Mouse (Mus musculus): ENCODE data around the gene Eif1ad. TPM values are rescaled to one million over a fixed set of nuclear protein-coding genes. Genes with fewer than 3 reads are reported as not detected.

Eif1ad gene
- polyA plus RNA-seq (2014; fragmentation: Illumina TruSeq; extraction: RNeasy Lipid Tissue Mini Kit (QIAGEN cat#74804); ENCODE audit: low replicate concordance), result 18.5 TPM

GRCm38 (mm10) chr19:5366175-5367052 is at the start of gene Eif1ad:
Gene Eif1ad, plus strand, starts transcription at chr19:5366741.

DNA sequence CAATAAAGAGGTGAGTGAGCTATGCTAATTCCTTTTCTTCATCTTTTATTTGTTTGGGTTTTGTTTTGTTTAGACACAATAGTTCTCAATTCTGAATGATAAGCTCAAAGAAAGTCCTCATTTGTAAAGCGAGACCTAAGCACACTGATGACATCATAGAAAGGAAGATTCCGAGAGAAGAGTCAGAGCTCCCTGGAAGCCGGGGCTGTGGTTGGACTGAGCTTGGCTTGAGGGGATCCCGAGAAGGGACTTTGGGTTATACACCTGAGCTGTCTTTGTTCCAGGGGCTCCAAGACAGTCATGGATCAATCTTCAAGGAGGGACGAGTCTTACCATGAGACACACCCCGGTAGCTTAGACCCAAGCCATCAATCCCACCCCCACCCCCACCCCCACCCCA is 31.1 kb upstream of the Eif1ad start, which contains the start of gene Catsper1:
Catsper1 (plus strand) TSS at position 301 of the 400 bp plus-strand sequence.

GRCm38 (mm10) chr19:5349502-5349873 is 17.1 kb upstream of the Eif1ad start, which contains the start of gene Cst6:
Gene Cst6, minus strand, starts transcription at chr19:5349574.

DNA sequence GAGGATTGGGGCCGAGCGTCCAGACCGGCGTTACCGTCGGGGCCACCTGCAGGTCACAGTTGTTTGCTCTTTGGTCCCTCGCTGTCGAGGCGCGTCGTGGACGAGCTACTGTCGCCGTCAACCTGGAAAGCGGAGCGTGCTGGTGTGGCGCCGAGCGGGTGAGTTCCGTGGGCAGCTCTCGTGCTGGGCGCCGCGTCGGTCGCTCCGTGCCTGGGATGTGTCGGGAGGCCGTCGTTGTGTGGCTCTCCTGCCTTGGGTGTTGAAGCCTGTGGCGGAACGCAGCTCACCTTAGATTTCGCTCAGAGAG is 465 bp downstream of the Eif1ad start, which contains the start of gene Banf1:
Banf1 (minus strand) TSS at position 116 of the 307 bp plus-strand sequence.

GRCm38 (mm10) chr19:5388588-5389242 is 22.2 kb downstream of the Eif1ad start, which contains the start of gene Sart1:
Gene Sart1, minus strand, starts transcription at chr19:5388703.

GRCm38 (mm10) chr19:5402293-5402692 is 35.8 kb downstream of the Eif1ad start, which contains the start of gene Tsga10ip:
Gene Tsga10ip, minus strand, starts transcription at chr19:5402526.

Other genes with a start within 250 kb of the Eif1ad start
- not detected for gene Klc2, start 248.2 kb upstream of the Eif1ad start, polyA plus RNA-seq (2014; fragmentation: Illumina TruSeq; extraction: RNeasy Lipid Tissue Mini Kit (QIAGEN cat#74804); ENCODE audit: low replicate concordance)
- gene Pacs1, start 93.6 kb upstream of the Eif1ad start, polyA plus RNA-seq (2014; fragmentation: Illumina TruSeq; extraction: RNeasy Lipid Tissue Mini Kit (QIAGEN cat#74804); ENCODE audit: low replicate concordance), result 0.74 TPM
- gene Sf3b2, start 71.3 kb upstream of the Eif1ad start, polyA plus RNA-seq (2014; fragmentation: Illumina TruSeq; extraction: RNeasy Lipid Tissue Mini Kit (QIAGEN cat#74804); ENCODE audit: low replicate concordance), result 25.7 TPM
- not detected for gene Gal3st3, start 68.4 kb upstream of the Eif1ad start, polyA plus RNA-seq (2014; fragmentation: Illumina TruSeq; extraction: RNeasy Lipid Tissue Mini Kit (QIAGEN cat#74804); ENCODE audit: low replicate concordance)
- gene Catsper1, start 31.0 kb upstream of the Eif1ad start, polyA plus RNA-seq (2014; fragmentation: Illumina TruSeq; extraction: RNeasy Lipid Tissue Mini Kit (QIAGEN cat#74804); ENCODE audit: low replicate concordance), result not detected
- gene Cst6, start 17.2 kb upstream of the Eif1ad start, polyA plus RNA-seq (2014; fragmentation: Illumina TruSeq; extraction: RNeasy Lipid Tissue Mini Kit (QIAGEN cat#74804); ENCODE audit: low replicate concordance), result 1.3 TPM
- gene Banf1, start 427 bp downstream of the Eif1ad start, polyA plus RNA-seq (2014; fragmentation: Illumina TruSeq; extraction: RNeasy Lipid Tissue Mini Kit (QIAGEN cat#74804); ENCODE audit: low replicate concordance), result 4.5 TPM
- gene Sart1, start 22.0 kb downstream of the Eif1ad start, polyA plus RNA-seq (2014; fragmentation: Illumina TruSeq; extraction: RNeasy Lipid Tissue Mini Kit (QIAGEN cat#74804); ENCODE audit: low replicate concordance), result 1.6 TPM
- not detected for gene Tsga10ip, start 35.8 kb downstream of the Eif1ad start, polyA plus RNA-seq (2014; fragmentation: Illumina TruSeq; extraction: RNeasy Lipid Tissue Mini Kit (QIAGEN cat#74804); ENCODE audit: low replicate concordance)
- gene Drap1, start 58.2 kb downstream of the Eif1ad start, polyA plus RNA-seq (2014; fragmentation: Illumina TruSeq; extraction: RNeasy Lipid Tissue Mini Kit (QIAGEN cat#74804); ENCODE audit: low replicate concordance), result 1.9 TPM
- not detected for gene AI837181, start 58.4 kb downstream of the Eif1ad start, polyA plus RNA-seq (2014; fragmentation: Illumina TruSeq; extraction: RNeasy Lipid Tissue Mini Kit (QIAGEN cat#74804); ENCODE audit: low replicate concordance)
- gene Fosl1, start 80.8 kb downstream of the Eif1ad start, polyA plus RNA-seq (2014; fragmentation: Illumina TruSeq; extraction: RNeasy Lipid Tissue Mini Kit (QIAGEN cat#74804); ENCODE audit: low replicate concordance), result not detected
- gene Ccdc85b, start 91.2 kb downstream of the Eif1ad start, polyA plus RNA-seq (2014; fragmentation: Illumina TruSeq; extraction: RNeasy Lipid Tissue Mini Kit (QIAGEN cat#74804); ENCODE audit: low replicate concordance), result 0.15 TPM
- gene Fibp, start 93.9 kb downstream of the Eif1ad start, polyA plus RNA-seq (2014; fragmentation: Illumina TruSeq; extraction: RNeasy Lipid Tissue Mini Kit (QIAGEN cat#74804); ENCODE audit: low replicate concordance), result 2.7 TPM
- not detected for gene Ctsw, start 101.8 kb downstream of the Eif1ad start, polyA plus RNA-seq (2014; fragmentation: Illumina TruSeq; extraction: RNeasy Lipid Tissue Mini Kit (QIAGEN cat#74804); ENCODE audit: low replicate concordance)
- 0.74 TPM for gene Efemp2, start 107.2 kb downstream of the Eif1ad start, polyA plus RNA-seq (2014; fragmentation: Illumina TruSeq; extraction: RNeasy Lipid Tissue Mini Kit (QIAGEN cat#74804); ENCODE audit: low replicate concordance)
- not detected for gene Mus81, start 121.7 kb downstream of the Eif1ad start, polyA plus RNA-seq (2014; fragmentation: Illumina TruSeq; extraction: RNeasy Lipid Tissue Mini Kit (QIAGEN cat#74804); ENCODE audit: low replicate concordance)
- gene Cfl1, start 123.7 kb downstream of the Eif1ad start, polyA plus RNA-seq (2014; fragmentation: Illumina TruSeq; extraction: RNeasy Lipid Tissue Mini Kit (QIAGEN cat#74804); ENCODE audit: low replicate concordance), result 164 TPM
- gene 1700020D05Rik, start 137.0 kb downstream of the Eif1ad start, polyA plus RNA-seq (2014; fragmentation: Illumina TruSeq; extraction: RNeasy Lipid Tissue Mini Kit (QIAGEN cat#74804); ENCODE audit: low replicate concordance), result not detected
- not detected for gene Snx32, start 143.8 kb downstream of the Eif1ad start, polyA plus RNA-seq (2014; fragmentation: Illumina TruSeq; extraction: RNeasy Lipid Tissue Mini Kit (QIAGEN cat#74804); ENCODE audit: low replicate concordance)
- gene Ovol1, start 193.9 kb downstream of the Eif1ad start, polyA plus RNA-seq (2014; fragmentation: Illumina TruSeq; extraction: RNeasy Lipid Tissue Mini Kit (QIAGEN cat#74804); ENCODE audit: low replicate concordance), result 9.6 TPM
- gene Ap5b1, start 201.3 kb downstream of the Eif1ad start, polyA plus RNA-seq (2014; fragmentation: Illumina TruSeq; extraction: RNeasy Lipid Tissue Mini Kit (QIAGEN cat#74804); ENCODE audit: low replicate concordance), result not detected
- 0.71 TPM for gene Rnaseh2c, start 235.1 kb downstream of the Eif1ad start, polyA plus RNA-seq (2014; fragmentation: Illumina TruSeq; extraction: RNeasy Lipid Tissue Mini Kit (QIAGEN cat#74804); ENCODE audit: low replicate concordance)
- gene Kat5, start 243.5 kb downstream of the Eif1ad start, polyA plus RNA-seq (2014; fragmentation: Illumina TruSeq; extraction: RNeasy Lipid Tissue Mini Kit (QIAGEN cat#74804); ENCODE audit: low replicate concordance), result 19.1 TPM